In the genomic region with DNA sequence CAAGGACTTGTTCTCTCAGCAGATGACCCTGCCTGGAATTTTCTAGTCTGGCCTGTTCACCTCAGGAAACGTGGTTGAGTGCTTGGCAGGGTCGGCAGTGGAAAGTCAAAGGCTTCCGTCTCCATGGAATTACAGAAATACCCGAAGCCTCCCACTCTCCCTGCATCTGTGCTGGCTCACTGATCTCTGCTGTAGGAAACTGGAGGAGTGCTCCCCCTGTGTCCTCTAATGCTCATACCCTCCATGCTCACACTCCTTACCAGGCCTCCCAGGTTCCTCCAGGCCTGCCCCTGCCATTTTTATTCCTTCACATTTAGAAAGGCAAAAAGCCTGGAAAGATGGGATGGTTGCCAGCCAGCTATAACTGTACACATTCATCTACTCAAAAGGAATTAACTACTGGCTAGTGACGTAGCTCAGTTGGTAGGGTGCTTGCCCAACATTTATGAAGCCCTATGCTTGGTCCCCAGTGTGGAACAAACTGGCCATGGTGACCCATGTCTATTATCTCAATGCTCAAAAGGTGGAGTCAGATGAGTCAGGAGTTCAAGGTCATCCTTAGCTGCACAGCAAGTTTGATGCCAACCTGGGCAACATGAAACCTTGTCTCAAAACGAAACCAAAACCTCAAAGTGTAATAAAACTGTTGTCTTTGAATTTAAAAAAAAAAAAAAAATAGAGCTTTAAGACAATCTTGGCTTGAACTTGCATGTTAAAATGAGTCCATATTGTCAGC, we compare ENCODE assay signal across 9 mouse cellular contexts. TPM values are rescaled to one million over a fixed set of nuclear protein-coding genes. Genes with fewer than 3 reads are reported as not detected.
A peak's percentile ranks its signal among the peaks of the same experiment; 100 is the strongest.
DNase-seq lines count a peak whose midpoint lies in the region; ATAC-seq lines count a peak whose summit lies in the region.
"Had no signal": no experiment of that assay in that cellular context is flagged by ENCODE, and none has a peak within 500 bp of the region (broad histone marks: within the 10 kb centered on the region; RNA-seq: fewer than 3 reads in every experiment).

No protein-coding gene starts in this region.

- no peaks in the 10 kb centered on the region for H3K36me3 ChIP-seq in lung, embryonic 16.5 days (ENCODE audit: control insufficient read depth, insufficient read depth, low read length)
- H3K36me3 ChIP-seq in embryonic facial prominence, embryonic 13.5 days, result no peaks in the 10 kb centered on the region
- H3K36me3 ChIP-seq in hindbrain, embryonic 16.5 days (ENCODE audit: control insufficient read depth, insufficient read depth, low read length), result no peaks in the 10 kb centered on the region
- no peaks in the 10 kb centered on the region for H3K36me3 ChIP-seq in neural tube, embryonic 14.5 days (ENCODE audit: control insufficient read depth, insufficient read depth, low read length)

- H3K4me2 ChIP-seq in lung, embryonic 16.5 days (ENCODE audit: low read depth, low read length), result no peak overlapping the region
- H3K4me2 ChIP-seq in embryonic facial prominence, embryonic 13.5 days, result no peak overlapping the region
- H3K4me2 ChIP-seq in hindbrain, embryonic 16.5 days (ENCODE audit: low read length), result no peak overlapping the region
- H3K4me2 ChIP-seq in neural tube, embryonic 14.5 days (ENCODE audit: low read depth, low read length), result no peak overlapping the region

- no peaks in the 10 kb centered on the region for H3K27me3 ChIP-seq in lung, embryonic 16.5 days (ENCODE audit: control insufficient read depth, insufficient read depth, low read depth, low read length)
- H3K27me3 ChIP-seq in embryonic facial prominence, embryonic 13.5 days, result no peaks in the 10 kb centered on the region
- no peaks in the 10 kb centered on the region for H3K27me3 ChIP-seq in hindbrain, embryonic 16.5 days (replicated peaks; ENCODE audit: control insufficient read depth, insufficient read depth, low read length)
- H3K27me3 ChIP-seq in neural tube, embryonic 14.5 days (ENCODE audit: control insufficient read depth, insufficient read depth, low read length), result no peaks in the 10 kb centered on the region

- peaks cover 26% of the 10 kb centered on the region for H3K4me1 ChIP-seq in lung, embryonic 16.5 days (replicated peaks; ENCODE audit: control insufficient read depth, insufficient read depth, low read length)
- H3K4me1 ChIP-seq in embryonic facial prominence, embryonic 13.5 days, result peaks cover 51% of the 10 kb centered on the region
- H3K4me1 ChIP-seq in hindbrain, embryonic 16.5 days (ENCODE audit: control insufficient read depth, insufficient read depth, low read depth, low read length), result peaks cover 26% of the 10 kb centered on the region
- H3K4me1 ChIP-seq in neural tube, embryonic 14.5 days (ENCODE audit: control insufficient read depth, insufficient read depth, low read length), result peaks cover 15% of the 10 kb centered on the region; the same call in 1 of the 2 replicates

- no peak for DNase-seq in lung, adult 18-20 months
- no peak for DNase-seq in layer of hippocampus, postnatal 25 days (ENCODE audit: extremely low spot score in 1 of 2, low spot score in 1 of 2)
- DNase-seq in cerebellum, adult 9-11 months, result no peak
- DNase-seq: adrenal gland, postnatal 10 days had no signal

- H3K27ac ChIP-seq in lung, embryonic 16.5 days (ENCODE audit: low read length), result peak overlapping the region; percentile 43
- peak overlapping the region; percentile 64 for H3K27ac ChIP-seq in embryonic facial prominence, embryonic 13.5 days
- peak overlapping the region; percentile 53 for H3K27ac ChIP-seq in hindbrain, embryonic 16.5 days (ENCODE audit: low read depth, low read length)
- H3K27ac ChIP-seq in neural tube, embryonic 14.5 days (ENCODE audit: low read depth, low read length), result 0 out of 2 replicates have a peak overlapping the region, but pooled peaks have one; percentile 28

- H3K9ac ChIP-seq in lung, embryonic 16.5 days (ENCODE audit: low read length), result no peak overlapping the region; the same call in 1 of the 2 replicates
- H3K9ac ChIP-seq in embryonic facial prominence, embryonic 13.5 days, result no peak overlapping the region
- no peak overlapping the region for H3K9ac ChIP-seq in hindbrain, embryonic 16.5 days (ENCODE audit: low read depth, low read length)
- H3K9ac ChIP-seq in neural tube, embryonic 14.5 days (replicated peaks; ENCODE audit: low read depth, low read length), result no peak overlapping the region

- ATAC-seq in lung, embryonic 16.5 days (ENCODE audit: low read depth), result no peak
- ATAC-seq in embryonic facial prominence, embryonic 13.5 days (ENCODE audit: insufficient number of reproducible peaks, insufficient read depth, low FRiP score, low TSS enrichment, low read depth), result no peak
- no peak for ATAC-seq in hindbrain, embryonic 16.5 days
- no peak for ATAC-seq in neural tube, embryonic 14.5 days (ENCODE audit: low read depth)
- ATAC-seq in activated CD4-positive, CD25-positive, alpha-beta regulatory T cell, adult 4 months, result no peak

- no peak overlapping the region for H3K4me3 ChIP-seq in lung, embryonic 16.5 days (ENCODE audit: low read length)
- H3K4me3 ChIP-seq in embryonic facial prominence, embryonic 13.5 days, result no peak overlapping the region
- no peak overlapping the region for H3K4me3 ChIP-seq in hindbrain, embryonic 16.5 days (ENCODE audit: low read length)
- no peak overlapping the region for H3K4me3 ChIP-seq in neural tube, embryonic 14.5 days (ENCODE audit: low read depth, low read length)

- 41% methylated on average over 6 of the region's 6 CpGs for WGBS in lung, embryonic 16.5 days
- 69% methylated on average over 6 of the region's 6 CpGs for WGBS in embryonic facial prominence, embryonic 13.5 days
- WGBS in hindbrain, embryonic 16.5 days, result 65% methylated on average over 6 of the region's 6 CpGs
- WGBS in neural tube, embryonic 14.5 days, result 63% methylated on average over 6 of the region's 6 CpGs

- H3K9me3 ChIP-seq in lung, embryonic 16.5 days (ENCODE audit: control insufficient read depth, low read length), result no peaks in the 10 kb centered on the region
- no peaks in the 10 kb centered on the region for H3K9me3 ChIP-seq in embryonic facial prominence, embryonic 13.5 days
- no peaks in the 10 kb centered on the region for H3K9me3 ChIP-seq in hindbrain, embryonic 16.5 days (ENCODE audit: control insufficient read depth, low read length)
- H3K9me3 ChIP-seq in neural tube, embryonic 14.5 days (ENCODE audit: control insufficient read depth, low read length), result no peaks in the 10 kb centered on the region

RNA-seq across cellular contexts. Expression of gene Sh2d6, which starts 10.7 kb away (rescaled TPM):
- polyA plus RNA-seq in lung, embryonic 16.5 days (2015; fragmentation: Nextera tagmentation; extraction: Ambion mirVana), result not detected in 2 replicates
- 0.31 TPM in 1 of 2 replicates, not detected in the other for polyA plus RNA-seq in embryonic facial prominence, embryonic 13.5 days (2015; fragmentation: Nextera tagmentation; extraction: Ambion mirVana)
- polyA plus RNA-seq in hindbrain, embryonic 16.5 days (2015; fragmentation: Nextera tagmentation; extraction: Ambion mirVana), result 0.29 and 0.36 TPM in 2 replicates
- polyA plus RNA-seq in neural tube, embryonic 14.5 days (2014; fragmentation: Nextera tagmentation; extraction: Ambion mirVana), result 0.22 and 1.2 TPM in 2 replicates
- total RNA-seq in layer of hippocampus, postnatal 25 days (2021), result 1 to 10 TPM in 1 of 2 experiments, under 1 TPM in 1; 0.62 to 1.3 TPM
- polyA plus RNA-seq in activated CD4-positive, CD25-positive, alpha-beta regulatory T cell, adult 4 months (2017; shearing (Covaris generic)), result not detected

RNA-seq across cellular contexts. Expression of gene Capg, which starts 33.3 kb away (rescaled TPM):
- polyA plus RNA-seq in lung, embryonic 16.5 days (2015; fragmentation: Nextera tagmentation; extraction: Ambion mirVana), result 75.8 and 82.9 TPM in 2 replicates
- 58.2 and 64.3 TPM in 2 replicates for polyA plus RNA-seq in embryonic facial prominence, embryonic 13.5 days (2015; fragmentation: Nextera tagmentation; extraction: Ambion mirVana)
- 9.0 and 10.2 TPM in 2 replicates for polyA plus RNA-seq in hindbrain, embryonic 16.5 days (2015; fragmentation: Nextera tagmentation; extraction: Ambion mirVana)
- polyA plus RNA-seq in neural tube, embryonic 14.5 days (2014; fragmentation: Nextera tagmentation; extraction: Ambion mirVana), result 3.4 and 9.0 TPM in 2 replicates
- total RNA-seq in layer of hippocampus, postnatal 25 days (2021), result 1 to 10 TPM; 3.5 to 4.0 TPM
- polyA plus RNA-seq in activated CD4-positive, CD25-positive, alpha-beta regulatory T cell, adult 4 months (2017; shearing (Covaris generic)), result 100 to 1,000 TPM; 595 to 746 TPM
